Mouse (Mus musculus) lung, adult 2 months (tissue): ENCODE data around the gene Zfp980.
"Not testable (repeated sequence)": the region's sequence is repeated elsewhere in the genome, so short reads cannot be mapped to it uniquely, and the experiment has no call there.

Source experiments
- CTCF ChIP-seq: fragments of 200-500 bp; IDR thresholded peaks from 2 replicates; pipeline ENCODE4 v1.5.1; 2011; ENCODE audit warnings: mild to moderate bottlenecking, low read length, control low read depth; ENCODE audit not compliant: insufficient read depth
- POLR2A ChIP-seq: fragments of 200-500 bp; IDR thresholded peaks from 2 replicates; pipeline ENCODE4 v1.6.1; 2011; ENCODE audit warnings: low read depth, mild to moderate bottlenecking, control low read depth, low read length, borderline replicate concordance; ENCODE audit errors: extremely low read depth

DNA sequence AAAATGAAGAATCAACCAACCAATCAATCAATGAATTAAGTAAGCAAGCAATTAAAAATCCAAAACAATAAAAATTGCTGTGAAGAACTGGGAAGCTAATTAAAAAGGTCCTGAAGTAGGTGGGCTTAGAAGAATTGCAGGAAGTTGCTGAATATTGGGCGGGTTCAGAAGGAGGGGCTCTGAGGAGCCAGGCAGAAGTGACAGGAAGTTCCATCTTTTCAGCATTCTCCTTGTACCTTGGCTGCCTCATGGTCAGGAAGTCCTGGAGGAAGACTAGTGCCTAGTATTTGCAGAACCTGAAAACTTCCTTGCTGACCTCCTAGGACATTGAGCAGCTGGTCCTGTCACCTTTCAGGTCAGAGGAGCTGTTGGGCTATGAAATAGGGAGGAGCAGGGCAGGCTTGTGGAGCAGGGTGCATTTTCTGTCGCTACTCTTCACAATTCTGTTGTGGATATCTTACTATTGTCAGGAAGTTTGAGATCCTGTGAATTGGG, 3.8 kb downstream of the Zfp980 start:
- not testable (repeated sequence) for TF ChIP-seq CTCF, POLR2A
